Mouse (Mus musculus) frontal cortex, postnatal 25 days (tissue): ENCODE data around the gene Timm10b.

Experiments used
- DNase-seq, 2 experiments: peaks; one replicate each; pipeline ENCODE4 v3.0.0; 2022; ENCODE audit warnings: low spot score in 2 of 2

Gene Timm10b

GRCm38 (mm10) chr7:105639756-105640155, at the start of gene Timm10b:
Gene Timm10b, plus strand, starts transcription at chr7:105640056.
- DNase-seq = no peak

- DNase-seq = no peak
Measured at GRCm38 (mm10) chr7:105590097-105590496, 49.8 kb upstream of the Timm10b start.

GRCm38 (mm10) chr7:105602860-105603623, 36.8 kb upstream of the Timm10b start:
- peak; percentile 52 to 53 for DNase-seq

DNA sequence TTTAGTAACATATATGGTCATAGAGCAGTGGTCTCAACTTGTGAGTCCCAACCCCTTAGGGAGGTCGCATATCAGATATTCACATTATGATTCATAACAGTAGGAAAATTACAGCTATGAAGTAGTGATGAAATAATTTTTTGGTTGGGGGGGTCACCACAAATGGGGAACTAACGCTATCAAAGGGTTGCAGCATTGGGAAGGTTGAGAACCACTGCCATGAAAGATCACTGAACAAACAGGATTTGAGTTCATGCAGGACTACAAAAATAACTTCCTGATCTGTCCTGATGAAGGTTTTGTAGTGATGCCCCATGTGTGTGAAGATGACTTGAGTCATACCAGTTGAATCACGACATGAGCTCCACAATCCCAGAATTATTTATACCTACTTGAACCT, 31.4 kb upstream of the Timm10b start:
- DNase-seq = no peak

- DNase-seq = no peak
Measured at GRCm38 (mm10) chr7:105611767-105612166, 28.1 kb upstream of the Timm10b start.

DNA sequence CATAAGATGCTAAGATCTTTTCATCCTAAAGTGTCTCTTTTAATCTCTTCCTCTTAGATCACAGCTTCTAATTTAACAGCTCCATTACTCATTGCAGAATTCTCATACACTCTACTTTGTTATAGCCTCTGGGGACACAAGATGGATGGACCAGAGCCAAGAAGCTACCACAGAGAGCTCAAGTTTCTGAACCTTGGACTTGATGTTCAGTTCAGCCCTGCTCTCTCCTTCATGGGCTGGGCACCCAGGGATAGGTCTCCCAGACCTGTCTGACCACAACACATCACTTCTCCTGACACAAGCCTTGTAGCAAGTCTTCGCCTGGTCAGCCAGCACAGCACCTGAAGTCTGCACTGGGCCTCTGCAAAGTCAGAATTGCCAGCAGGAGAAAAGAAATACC, 25.5 kb upstream of the Timm10b start:
- DNase-seq = no peak

GRCm38 (mm10) chr7:105615720-105616119, 24.1 kb upstream of the Timm10b start:
- DNase-seq = no peak

GRCm38 (mm10) chr7:105616561-105616960, 23.3 kb upstream of the Timm10b start:
- DNase-seq = no peak

DNA sequence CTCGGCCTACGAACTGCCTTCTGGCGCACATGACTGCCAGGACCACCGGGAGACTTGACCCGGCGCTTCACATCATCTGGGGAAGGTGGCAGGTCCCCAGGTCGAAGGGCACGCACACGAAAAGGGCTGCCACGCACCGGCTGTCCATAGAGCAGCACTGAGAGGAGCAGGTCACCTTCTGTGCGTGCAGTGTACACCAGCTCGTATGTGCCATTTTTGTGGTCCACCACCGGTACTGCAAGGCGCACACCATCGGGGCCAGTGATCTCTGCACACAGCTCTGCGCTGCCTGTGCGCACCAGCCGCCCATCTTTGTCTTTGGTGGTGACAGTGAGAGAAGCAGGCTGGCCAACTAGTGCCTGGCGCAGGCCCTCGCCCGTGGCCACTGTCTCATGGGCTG, 22.0 kb upstream of the Timm10b start:
- DNase-seq = no peak

- no peak for DNase-seq
Measured at GRCm38 (mm10) chr7:105619701-105620100, 20.2 kb upstream of the Timm10b start.

- DNase-seq = no peak
Measured at GRCm38 (mm10) chr7:105621053-105621452, 18.8 kb upstream of the Timm10b start.

- no peak for DNase-seq
Measured at GRCm38 (mm10) chr7:105621646-105622292, 18.1 kb upstream of the Timm10b start.

DNA sequence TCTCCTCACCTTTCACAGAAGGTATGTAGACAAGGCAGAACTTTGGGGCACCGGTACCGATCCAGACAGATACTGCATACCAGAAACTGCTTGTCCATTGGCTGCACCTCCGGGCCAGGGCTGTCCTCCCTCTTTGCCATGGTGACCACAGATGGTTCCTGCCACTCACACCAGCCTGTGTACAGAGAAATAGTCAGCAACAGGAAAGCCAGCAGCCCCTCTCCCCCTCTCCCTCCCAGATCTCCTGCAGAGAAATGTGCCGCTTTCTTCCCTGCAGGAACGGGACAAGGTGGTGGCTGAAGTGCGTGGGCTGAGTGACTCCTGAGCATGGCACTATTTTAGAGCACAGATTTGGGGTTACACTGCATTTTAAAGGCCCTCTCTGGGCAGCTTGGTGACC, 14.5 kb upstream of the Timm10b start:
- DNase-seq = no peak

DNA sequence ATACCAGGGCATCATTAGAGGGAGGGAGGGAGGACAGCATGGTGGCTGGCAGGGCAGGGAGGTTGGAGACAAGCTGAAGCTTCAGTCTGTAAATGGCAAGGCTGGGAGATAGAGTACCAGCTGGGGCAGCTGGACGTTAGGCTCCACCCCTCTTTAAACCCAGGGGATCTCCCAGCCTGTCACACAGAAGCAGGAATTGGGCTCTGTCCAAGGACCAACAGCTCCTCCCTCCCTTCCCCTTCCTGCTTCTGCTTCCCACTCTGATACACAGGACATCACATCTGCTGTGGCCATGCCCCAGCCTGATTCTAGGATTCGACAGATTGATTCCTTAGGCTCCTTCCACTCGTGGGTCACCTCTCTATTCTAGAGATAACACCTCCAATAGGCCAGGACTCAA, 11.2 kb upstream of the Timm10b start:
- no peak for DNase-seq

DNA sequence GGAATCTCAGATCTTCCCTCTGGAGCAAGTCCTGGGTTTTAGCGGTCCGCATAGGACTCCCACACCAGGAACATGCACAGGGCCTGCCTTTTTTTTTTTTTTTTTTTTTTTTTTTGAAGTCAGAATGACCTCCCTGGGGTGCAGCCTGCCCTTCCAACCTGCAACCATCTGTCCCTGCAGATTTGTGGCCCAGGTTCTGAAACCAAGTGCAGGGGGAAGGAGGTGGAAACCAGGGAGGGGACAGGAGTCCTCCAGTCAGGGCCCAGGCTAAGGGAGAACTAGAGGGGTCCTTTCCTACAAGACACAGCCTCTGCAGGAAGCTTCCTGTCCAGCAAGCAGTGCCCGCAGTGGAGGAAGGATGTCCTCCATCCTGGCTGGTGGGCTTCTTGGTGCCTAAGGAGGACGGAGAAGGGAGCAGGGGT, 7.3 kb upstream of the Timm10b start:
- DNase-seq = no peak

GRCm38 (mm10) chr7:105633127-105633800, 6.6 kb upstream of the Timm10b start, which contains the start of gene Trim3:
Gene Trim3, minus strand, starts transcription at chr7:105633571.
- DNase-seq = peak; percentile 69 to 81

- DNase-seq = no peak
Measured at GRCm38 (mm10) chr7:105633801-105634135, 6.1 kb upstream of the Timm10b start.

DNA sequence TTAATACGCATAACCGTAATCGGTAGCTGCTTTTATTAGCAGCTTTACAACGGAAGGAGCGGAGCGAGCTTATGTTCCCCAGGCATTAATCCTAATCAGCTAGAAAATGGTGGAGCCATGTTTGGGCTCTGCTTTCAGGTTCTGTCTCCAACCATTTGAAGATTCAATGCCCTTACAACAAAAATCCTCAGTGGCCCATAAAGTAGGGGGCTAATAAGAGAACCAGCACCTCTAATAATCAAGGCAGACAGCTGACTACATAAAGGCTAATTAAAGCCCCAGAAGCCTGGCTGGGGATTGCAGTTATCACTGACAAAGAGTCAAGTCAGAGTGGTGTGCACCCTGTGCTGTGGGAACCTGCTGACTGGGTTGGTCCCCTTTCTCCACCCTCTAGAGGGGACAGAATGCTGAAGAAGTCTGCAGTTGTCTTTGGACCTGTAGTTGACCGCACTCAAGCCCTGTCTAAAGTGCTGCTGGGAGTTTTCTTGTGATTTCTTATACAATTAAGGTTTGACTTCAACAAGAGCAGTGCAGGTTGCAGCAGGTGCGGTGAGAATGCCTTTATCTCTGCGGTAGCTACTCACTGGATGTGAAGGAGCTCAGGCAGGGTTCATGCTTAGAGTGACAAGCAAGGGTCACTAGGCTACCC, 5.5 kb upstream of the Timm10b start:
- peak in 1 of 2 experiments; percentile 3 for DNase-seq

DNA sequence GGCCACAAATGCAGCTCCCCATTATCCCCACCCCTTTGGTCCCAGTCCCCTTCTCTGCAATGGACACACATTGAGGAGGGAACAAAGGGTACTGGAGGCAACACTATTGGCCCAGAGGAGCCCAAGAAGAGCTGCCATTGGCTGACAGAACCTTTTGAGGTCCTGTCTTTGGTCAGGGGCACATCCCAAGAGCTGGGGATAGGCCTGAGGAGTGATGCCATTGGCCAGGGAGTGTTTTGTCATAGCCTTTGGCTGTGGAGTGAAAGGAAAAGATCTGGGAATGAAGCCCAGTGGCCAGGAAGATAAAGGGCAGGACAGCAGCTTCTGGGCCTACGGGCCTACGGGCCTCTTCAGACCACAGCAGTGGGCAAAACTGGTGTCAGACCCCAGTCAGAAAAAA, 4.1 kb upstream of the Timm10b start:
- no peak for DNase-seq

DNA sequence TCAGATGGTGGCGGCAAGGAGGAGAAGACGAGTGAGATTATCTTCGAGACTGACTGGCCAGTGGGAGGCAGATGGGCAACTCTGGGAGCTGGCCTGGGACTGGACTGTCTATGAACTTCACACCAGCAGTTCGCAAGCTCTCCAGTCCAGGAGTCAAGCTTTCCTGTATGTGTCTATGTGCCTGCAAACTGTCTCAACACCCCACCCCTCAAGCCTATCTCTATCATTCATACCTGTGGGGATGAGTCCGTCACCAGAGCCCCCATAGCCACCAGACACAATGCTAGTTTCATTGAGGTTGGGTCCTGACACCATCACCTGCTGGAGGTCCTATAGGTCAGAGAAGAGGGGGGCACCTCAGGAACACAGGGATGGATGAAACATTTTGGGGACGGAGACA, 1.1 kb upstream of the Timm10b start:
- no peak for DNase-seq

- DNase-seq = peak in 1 of 2 experiments; percentile 3
Measured at GRCm38 (mm10) chr7:105639304-105639703, 552 bp upstream of the Timm10b start.

DNA sequence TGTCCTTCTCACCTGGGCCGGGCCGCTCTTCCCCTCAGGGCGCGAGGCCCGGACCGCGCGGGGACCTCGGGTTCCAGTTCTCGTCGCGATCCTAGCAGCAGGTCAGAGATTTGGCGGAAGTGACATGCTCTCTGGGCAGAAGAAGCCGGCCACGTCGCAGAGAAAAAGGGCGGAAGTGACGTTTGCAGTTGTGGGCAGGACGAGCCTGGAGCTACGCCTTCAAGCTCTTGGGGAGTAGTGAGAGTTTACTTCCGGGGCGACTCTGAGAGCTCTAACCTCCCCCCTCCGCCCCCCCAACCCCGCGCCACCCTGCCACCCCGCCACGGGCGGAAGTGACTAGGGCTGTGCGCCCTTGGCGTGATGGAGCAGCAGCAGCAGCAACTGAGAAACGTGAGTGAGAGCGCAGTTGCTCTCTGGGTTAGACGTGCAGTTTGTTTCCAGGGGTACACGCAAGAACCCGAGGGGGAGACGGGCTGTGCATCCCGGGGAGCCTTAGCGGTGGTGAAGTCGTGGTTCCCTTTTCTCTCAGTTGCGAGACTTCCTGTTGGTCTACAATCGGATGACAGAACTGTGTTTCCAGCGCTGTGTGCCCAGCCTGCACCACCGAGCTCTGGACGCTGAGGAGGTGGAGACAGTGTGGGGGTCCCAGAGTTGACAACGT, 507 bp downstream of the Timm10b start, which contains the start of the genes Arfip2 and Gm45799:
Gene Arfip2, minus strand, starts transcription at position 184 of the 661 bp plus-strand sequence.
Gene Gm45799, plus strand, starts transcription at position 320 of the 661 bp plus-strand sequence.
- peak; percentile 83 to 95 for DNase-seq
